16 mouse cellular contexts compared by ENCODE assay signal in the genomic region with DNA sequence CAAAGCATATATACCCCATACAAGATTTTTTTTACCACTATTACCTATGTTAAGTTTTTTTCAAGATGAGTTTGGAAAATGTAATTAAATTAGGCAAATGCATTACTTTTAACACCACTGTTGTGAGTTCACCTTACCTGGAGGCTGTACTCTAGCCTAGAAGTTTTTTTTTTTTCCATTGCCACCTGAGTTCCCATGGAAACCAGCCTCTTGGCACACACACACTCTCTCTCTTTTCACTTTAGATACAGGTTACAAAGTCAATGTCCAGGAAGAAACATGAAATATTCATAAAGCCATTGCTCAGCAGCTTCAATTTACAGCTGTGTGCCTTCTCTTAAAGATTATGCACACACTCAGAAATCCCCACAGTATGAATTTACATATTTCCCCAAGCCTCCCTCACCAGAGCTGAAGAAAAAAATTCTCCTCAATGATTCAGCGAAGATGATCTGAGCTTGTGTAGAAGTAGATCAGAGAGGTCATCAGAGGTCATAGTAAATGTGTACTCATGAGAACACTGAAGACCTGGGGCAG. TPM values are rescaled to one million over a fixed set of nuclear protein-coding genes. Genes with fewer than 3 reads are reported as not detected.
"Had no signal": no experiment of that assay in that cellular context is flagged by ENCODE, and none has a peak within 500 bp of the region (broad histone marks: within the 10 kb centered on the region; RNA-seq: fewer than 3 reads in every experiment).

No protein-coding gene starts in this region.

- H3K27ac ChIP-seq: kidney, postnatal 0 days; limb, embryonic 12.5 days; liver, embryonic 15.5 days had no signal

- H3K27me3 ChIP-seq: limb, embryonic 12.5 days; liver, embryonic 15.5 days had no signal

- H3K9ac ChIP-seq: limb, embryonic 12.5 days; liver, embryonic 15.5 days had no signal

- DNase-seq: kidney, adult 9 months; layer of hippocampus, adult 9-11 months; layer of hippocampus, postnatal 36 days; lung, adult 2 months; lung, postnatal 36 days; right cerebral cortex, postnatal 4 days; spleen, adult 18-20 months; thymus, adult 18-20 months; thymus, postnatal 14 days had no signal

- H3K36me3 ChIP-seq: limb, embryonic 12.5 days; liver, embryonic 15.5 days had no signal

- H3K9me3 ChIP-seq: limb, embryonic 12.5 days; liver, embryonic 15.5 days had no signal

- H3K4me1 ChIP-seq: limb, embryonic 12.5 days; liver, embryonic 15.5 days had no signal

- ATAC-seq: intestine, postnatal 0 days; lung, postnatal 0 days had no signal

- H3K4me3 ChIP-seq: limb, embryonic 12.5 days; liver, embryonic 15.5 days had no signal

- H3K4me2 ChIP-seq: limb, embryonic 12.5 days; liver, embryonic 11.5 days; liver, embryonic 15.5 days had no signal

RNA-seq across cellular contexts. Expression of a gene that starts 59.9 kb away (rescaled TPM):
- total RNA-seq: megakaryocyte progenitor cell, adult 5-6 weeks had no signal
